Mouse (Mus musculus) kidney, adult 10 weeks (tissue): ENCODE data around the gene Vmn1r217. TPM values are rescaled to one million over a fixed set of nuclear protein-coding genes. Genes with fewer than 3 reads are reported as not detected.

ENCODE experiments used
- polyA plus RNA-seq: library from polyadenylated mRNA; stranded (reverse); fragments of 350-450 nt; fragmentation: Illumina TruSeq; extraction: RNeasy Lipid Tissue Mini Kit (QIAGEN cat#74804); gene quantifications from one replicate; pipeline ENCODE4 v1.2.3, GENCODE M21; 2014; ENCODE audit warnings: low read depth, low replicate concordance

The Vmn1r217 gene
- polyA plus RNA-seq = not detected

DNA sequence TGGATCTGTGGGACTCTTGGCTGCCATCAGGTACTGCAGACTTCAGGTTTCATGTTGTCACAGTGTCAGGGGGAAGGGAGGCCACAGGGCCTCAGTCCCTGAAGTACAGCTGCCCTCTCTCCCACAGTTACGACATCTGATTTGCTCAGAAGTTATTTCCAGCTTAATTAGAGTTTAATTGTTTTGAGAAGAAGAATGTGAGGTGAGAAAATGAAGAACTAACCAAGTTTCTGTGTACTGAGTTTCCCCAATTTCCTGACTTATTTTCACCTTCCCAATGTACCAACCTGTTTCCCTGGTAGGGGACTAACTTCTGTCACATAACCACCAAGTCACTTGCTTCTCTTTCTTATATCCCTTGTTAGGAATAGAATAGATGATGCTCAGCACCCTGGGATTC is at the start of gene Vmn1r217:
Vmn1r217 (minus strand) TSS at position 101 of the 400 bp plus-strand sequence.

DNA sequence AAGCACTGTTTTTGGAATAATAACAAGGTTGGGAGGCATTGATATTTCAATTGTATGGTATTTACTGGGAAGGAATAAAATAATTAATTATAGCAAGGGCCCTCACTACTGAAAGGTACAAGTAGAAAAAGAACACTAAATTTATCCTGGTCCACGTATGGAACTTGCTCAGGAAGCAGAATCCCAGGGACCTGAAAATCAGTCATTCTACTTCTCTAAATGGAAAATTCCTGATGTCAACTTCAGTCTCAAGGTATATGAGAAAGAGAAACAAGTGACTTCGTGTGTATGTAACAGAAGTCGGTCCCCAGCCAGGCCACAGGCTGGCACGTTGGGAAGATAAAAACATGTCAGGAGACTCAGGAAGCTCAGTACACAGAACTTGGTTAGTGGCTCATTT is 41.0 kb upstream of the Vmn1r217 start, which contains the start of gene Vmn1r219:
Vmn1r219 (plus strand) TSS at position 301 of the 400 bp plus-strand sequence.

GRCm38 (mm10) chr13:23133099-23133498 is 15.1 kb upstream of the Vmn1r217 start, which contains the start of gene Vmn1r218:
Gene Vmn1r218, plus strand, starts transcription at chr13:23133155.

DNA sequence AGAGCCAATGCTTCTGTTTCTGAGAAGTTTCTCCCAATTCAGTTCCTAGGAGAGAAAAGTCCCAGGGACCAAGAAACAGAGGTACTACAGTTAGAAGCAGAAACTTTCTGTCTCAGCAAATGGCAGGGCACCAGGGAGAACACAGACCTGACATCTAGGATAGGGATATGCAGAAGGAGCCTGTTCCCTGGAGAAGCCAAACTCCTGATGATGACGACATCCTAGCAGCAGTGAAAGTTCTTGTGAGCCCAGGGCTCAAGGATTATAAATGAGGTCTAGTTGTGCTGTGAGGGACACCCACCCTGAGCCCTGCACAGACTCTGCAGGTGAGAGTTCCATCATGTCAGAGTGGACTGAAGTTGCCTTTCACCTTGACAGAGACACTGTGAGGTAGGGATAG is 50.3 kb downstream of the Vmn1r217 start, which contains the start of gene Vmn1r215:
Vmn1r215 (plus strand) TSS at position 301 of the 400 bp plus-strand sequence.

Other genes with a start within 250 kb of the Vmn1r217 start
- not detected for gene Vmn1r212, start 234.0 kb downstream of the Vmn1r217 start, polyA plus RNA-seq
- gene Vmn1r213, start 110.6 kb downstream of the Vmn1r217 start, polyA plus RNA-seq = not detected
- gene Vmn1r214, start 87.8 kb downstream of the Vmn1r217 start, polyA plus RNA-seq = not detected
- gene Vmn1r215, start 50.2 kb downstream of the Vmn1r217 start, polyA plus RNA-seq = not detected
- not detected for gene Vmn1r218, start 14.9 kb upstream of the Vmn1r217 start, polyA plus RNA-seq
- not detected for gene Vmn1r219, start 41.1 kb upstream of the Vmn1r217 start, polyA plus RNA-seq
- not detected for gene Vmn1r220, start 69.7 kb upstream of the Vmn1r217 start, polyA plus RNA-seq
- gene Vmn1r221, start 95.9 kb upstream of the Vmn1r217 start, polyA plus RNA-seq = not detected
- gene Vmn1r222, start 117.7 kb upstream of the Vmn1r217 start, polyA plus RNA-seq = not detected
- gene Vmn1r223, start 128.9 kb upstream of the Vmn1r217 start, polyA plus RNA-seq = not detected